Mouse (Mus musculus): Measurements from ENCODE around the gene Slc16a6.

Slc16a6 gene

GRCm38 (mm10) chr11:109416709-109417420 lies 56.5 kb downstream of the Slc16a6 start:
- DNase-seq (ENCODE audit: low read depth, low spot score): no peak

- no peak for DNase-seq (ENCODE audit: low read depth, low spot score)
Observed at GRCm38 (mm10) chr11:109414802-109415201, 58.6 kb downstream of the Slc16a6 start.

GRCm38 (mm10) chr11:109413617-109414016 lies 59.8 kb downstream of the Slc16a6 start, which contains the start of gene 9930022D16Rik:
9930022D16Rik (plus strand) TSS chr11:109413917.
- DNase-seq (ENCODE audit: low read depth, low spot score): no peak

DNA sequence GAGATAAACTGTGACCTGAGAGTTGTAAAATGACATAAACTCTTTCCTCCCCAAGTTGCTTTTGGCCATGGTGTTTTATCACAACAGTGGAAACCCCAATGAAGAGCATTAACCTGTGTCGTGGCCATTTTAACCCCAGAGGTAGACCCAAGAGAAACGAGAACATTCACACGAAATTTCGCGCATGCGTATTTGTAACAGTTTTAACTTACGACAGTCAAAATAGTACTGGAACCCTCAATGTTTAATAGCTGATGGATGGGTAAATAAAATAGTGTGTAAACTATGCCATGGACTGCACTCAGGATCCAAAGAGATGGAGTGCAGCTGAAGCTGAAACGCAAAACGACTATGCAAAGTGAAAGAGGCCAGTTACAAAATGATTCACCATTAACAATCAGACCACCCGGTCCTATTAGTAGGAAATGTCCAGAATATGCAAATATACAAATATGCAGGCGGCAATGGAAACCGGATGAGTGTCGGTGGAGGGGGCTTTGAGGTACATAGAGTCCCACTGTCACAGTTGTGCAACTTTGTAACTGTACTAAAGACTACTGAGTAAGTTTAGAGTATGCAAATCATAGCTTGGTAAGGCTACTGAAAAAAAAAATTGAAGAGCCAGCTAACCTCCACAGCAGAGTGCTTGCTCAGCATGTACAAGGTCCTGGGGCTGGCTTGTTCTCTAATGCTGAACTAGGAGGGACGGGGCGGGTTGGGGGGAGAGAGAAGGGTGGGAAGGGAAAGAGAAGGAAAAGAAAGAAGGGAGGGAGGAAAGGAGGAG lies 63.0 kb downstream of the Slc16a6 start:
- no peak for DNase-seq (ENCODE audit: low read depth, low spot score)

GRCm38 (mm10) chr11:109406431-109406830 lies 67.0 kb downstream of the Slc16a6 start:
- no peak for DNase-seq (ENCODE audit: low read depth, low spot score)
